Mouse (Mus musculus) small intestine, adult 2 months (tissue): ENCODE measurements around the gene Smarca5.

Experiments
- CTCF ChIP-seq: fragments of 200-500 bp; IDR thresholded peaks from 2 replicates; pipeline ENCODE4 v1.5.1; 2012; ENCODE audit warnings: low read depth, mild to moderate bottlenecking, control low read depth, inconsistent platforms, low read length, moderate library complexity, mixed read lengths; ENCODE audit not compliant: insufficient replicate concordance, insufficient read length; ENCODE audit errors: extremely low read depth
- POLR2A ChIP-seq: fragments of 200-500 bp; IDR thresholded peaks from 2 replicates; pipeline ENCODE4 v1.6.1; 2012; ENCODE audit warnings: low read depth, mild to moderate bottlenecking, control low read depth, inconsistent platforms, low read length, moderate library complexity

- TF ChIP-seq POLR2A: no peak
- TF ChIP-seq CTCF: no peak
Observed at GRCm38 (mm10) chr8:80663476-80663875, 75.8 kb downstream of the Smarca5 start.
